Mouse (Mus musculus) E14TG2a.4 (cell line): ENCODE data around the gene Rfx6.

Source experiments
- CTCF ChIP-seq: conservative IDR thresholded peaks from 2 replicates; pipeline ENCODE4 v1.5.1; 2014; ENCODE audit warnings: low read length
- NANOG ChIP-seq: IDR thresholded peaks from 2 replicates; pipeline ENCODE4 v1.6.1; 2014; ENCODE audit warnings: borderline replicate concordance, low read length, mixed read lengths
- POU5F1 ChIP-seq: IDR thresholded peaks from 2 replicates; pipeline ENCODE4 v1.6.1; 2014; ENCODE audit warnings: low read length, borderline replicate concordance

GRCm38 (mm10) chr10:51649506-51650221 lies 27.9 kb upstream of the Rfx6 start:
- no peak for TF ChIP-seq CTCF
- no peak for TF ChIP-seq POU5F1
- TF ChIP-seq NANOG, result no peak
